Mouse (Mus musculus) midbrain, postnatal 0 days (tissue): ENCODE results near the gene Hoxc6. TPM values are rescaled to one million over a fixed set of nuclear protein-coding genes. Genes with fewer than 3 reads are reported as not detected.

Experiments used
- ATAC-seq: fragments of 200-750 bp; cut with Nextera tagmentation; 2 replicates; pipeline ENCODE4 v1.8.0; 2017; ENCODE audit warnings: moderate number of reproducible peaks, mild to moderate bottlenecking, moderate TSS enrichment, moderate library complexity; ENCODE audit not compliant: low FRiP score
- DNase-seq: peaks from one replicate; pipeline ENCODE4 v3.0.0-alpha.2; 2015; ENCODE audit warnings: low spot score
- H3K27ac ChIP-seq: fragments of 300-500 bp; sonication (generic); 2 replicates; pipeline ENCODE4 v1.5.1; 2014; ENCODE audit warnings: low read depth, mild to moderate bottlenecking, low read length, mixed read lengths
- H3K27me3 ChIP-seq: fragments of 300-500 bp; sonication (generic); 2 replicates; pipeline ENCODE4 v1.6.1; 2014; ENCODE audit warnings: low read length, control low read depth, mixed read lengths; ENCODE audit not compliant: insufficient read depth
- H3K36me3 ChIP-seq: fragments of 300-500 bp; sonication (generic); 2 replicates; pipeline ENCODE4 v1.6.1; 2014; ENCODE audit warnings: low read length, control low read depth, mixed read lengths; ENCODE audit not compliant: insufficient read depth
- H3K4me1 ChIP-seq: fragments of 300-500 bp; sonication (generic); 2 replicates; pipeline ENCODE4 v1.6.1; 2014; ENCODE audit warnings: mild to moderate bottlenecking, control low read depth, antibody characterized with exemption, low read length, mixed read lengths; ENCODE audit not compliant: insufficient read depth
- H3K4me2 ChIP-seq: fragments of 300-500 bp; sonication (generic); 2 replicates; pipeline ENCODE4 v1.6.1; 2014; ENCODE audit warnings: low read depth, mild to moderate bottlenecking, low read length, mixed read lengths; ENCODE audit not compliant: poor library complexity, severe bottlenecking
- H3K4me3 ChIP-seq: fragments of 300-500 bp; sonication (generic); 2 replicates; pipeline ENCODE4 v1.5.1; 2014; ENCODE audit warnings: low read depth, mild to moderate bottlenecking, low read length, moderate library complexity
- H3K9ac ChIP-seq: fragments of 300-500 bp; sonication (generic); replicated peaks from 2 replicates; pipeline ENCODE4 v1.6.1; 2014; ENCODE audit warnings: mild to moderate bottlenecking, low read length, moderate library complexity, mixed read lengths; ENCODE audit not compliant: poor library complexity, severe bottlenecking
- H3K9me3 ChIP-seq: fragments of 300-500 bp; sonication (generic); 2 replicates; pipeline ENCODE4 v1.6.1; 2016; ENCODE audit warnings: low read length, control low read depth
- CTCF ChIP-seq: IDR thresholded peaks from 2 replicates; pipeline ENCODE4 v1.5.1; 2016; ENCODE audit warnings: antibody characterized with exemption, mild to moderate bottlenecking
- WGBS: fragments of 180-500 bp; shearing (Covaris S2); extraction: QIAGEN DNeasy Blood & Tissue Kit; methylation state at CpG from one replicate; pipeline ENCODE4 v1.1.7; 2014; 5-methylcytosine and 5-hydroxymethylcytosine counted together
- microRNA counts: library from miRNA; unstranded; fragments of <30 nt; microRNA quantifications from one replicate; lab custom pipeline; 2015
- microRNA-seq: library from miRNA; unstranded; fragments of <30 nt; microRNA quantifications from one replicate; pipeline ENCODE4, GENCODE M21; 2016; ENCODE audit warnings: borderline number of aligned reads
- polyA plus RNA-seq: library from polyadenylated mRNA; unstranded; fragments of >200 nt; fragmentation: Nextera tagmentation; extraction: Ambion mirVana; gene quantifications from 2 replicates; pipeline ENCODE4 v1.2.1, GENCODE M21; 2015
- total RNA-seq: library from RNA; depleted of rRNA; stranded (reverse); fragments of >200 nt; gene quantifications from 2 replicates; pipeline ENCODE4 v1.2.3, GENCODE M21; 2014; rRNA removed

The Hoxc6 gene
- total and polyA plus RNA-seq, 2 experiments from 2014 or later = not detected

- Histone ChIP-seq H3K9me3 (no peaks in the 10 kb centered on the region), H3K4me1 (no peaks in the 10 kb centered on the region), H3K4me3 (no peak overlapping the region), H3K9ac (no peak overlapping the region), H3K36me3 (no peaks in the 10 kb centered on the region), H3K27me3 (peaks cover 81% of the 10 kb centered on the region), H3K27ac (no peak overlapping the region), H3K4me2 (no peak overlapping the region)
- ATAC-seq = no peak
- no peak for TF ChIP-seq CTCF
- DNase-seq = no peak
- WGBS = 3% methylated on average over 12 of the region's 12 CpGs
Observed at GRCm38 (mm10) chr15:103058715-103059114, 60.7 kb downstream of the Hoxc6 start.

DNA sequence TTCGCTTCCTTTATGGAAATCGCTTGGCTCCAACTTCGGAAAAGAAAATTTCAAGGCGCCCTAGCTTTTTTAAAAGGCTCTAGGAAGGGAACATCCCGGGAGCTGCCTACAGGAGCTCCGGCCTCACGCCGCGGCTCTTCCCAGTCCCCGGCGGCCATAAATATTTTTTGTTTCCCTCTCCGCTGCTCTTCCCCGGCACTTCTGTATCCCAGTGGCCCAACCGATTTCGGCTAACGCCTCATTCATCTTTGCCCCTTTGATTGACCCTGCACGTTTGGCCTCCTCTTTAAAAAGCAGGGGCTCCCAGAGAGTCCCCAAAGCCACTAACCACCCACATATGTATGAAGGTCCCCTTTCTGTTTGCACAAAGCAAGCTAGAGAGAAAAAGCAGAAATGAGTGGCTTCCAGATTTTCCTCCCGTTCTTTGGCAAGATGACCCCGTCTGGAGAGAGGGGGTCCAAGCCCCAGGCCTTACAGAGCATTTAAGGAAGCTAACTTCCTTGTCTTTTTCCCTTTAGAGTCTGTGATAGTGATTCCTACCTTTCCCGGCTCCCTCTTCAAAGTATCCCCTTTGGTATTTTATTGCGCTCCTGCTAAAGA lies 61.4 kb downstream of the Hoxc6 start:
- H3K27ac ChIP-seq = no peak overlapping the region
- no peak for TF ChIP-seq CTCF
- H3K27me3 ChIP-seq = peaks cover 81% of the 10 kb centered on the region
- no peaks in the 10 kb centered on the region for H3K9me3 ChIP-seq
- H3K4me2 ChIP-seq = no peak overlapping the region
- H3K4me3 ChIP-seq = no peak overlapping the region
- H3K9ac ChIP-seq = no peak overlapping the region
- no peak for ATAC-seq
- no peaks in the 10 kb centered on the region for H3K4me1 ChIP-seq
- no peak for DNase-seq
- no peaks in the 10 kb centered on the region for H3K36me3 ChIP-seq
- WGBS = 1% methylated on average over 21 of the region's 21 CpGs

GRCm38 (mm10) chr15:103060021-103060340 lies 61.9 kb downstream of the Hoxc6 start:
- WGBS = 7% methylated on average over 11 of the region's 11 CpGs
- no peaks in the 10 kb centered on the region for H3K36me3 ChIP-seq
- no peak overlapping the region for H3K4me3 ChIP-seq
- no peaks in the 10 kb centered on the region for H3K4me1 ChIP-seq
- peaks cover 81% of the 10 kb centered on the region for H3K27me3 ChIP-seq
- H3K27ac ChIP-seq = no peak overlapping the region
- ATAC-seq (no peak), DNase-seq (no peak)
- H3K9ac ChIP-seq = no peak overlapping the region
- no peaks in the 10 kb centered on the region for H3K9me3 ChIP-seq
- H3K4me2 ChIP-seq = no peak overlapping the region
- no peak for TF ChIP-seq CTCF

- peak; percentile 58 for DNase-seq
- no peak for ATAC-seq
- Histone ChIP-seq H3K27me3 (peaks cover 81% of the 10 kb centered on the region), H3K36me3 (no peaks in the 10 kb centered on the region), H3K27ac (no peak overlapping the region), H3K4me3 (no peak overlapping the region), H3K4me2 (no peak overlapping the region), H3K9ac (no peak overlapping the region), H3K9me3 (no peaks in the 10 kb centered on the region), H3K4me1 (no peaks in the 10 kb centered on the region)
- TF ChIP-seq CTCF = no peak
- WGBS = 2% methylated on average over 36 of the region's 36 CpGs
Observed at GRCm38 (mm10) chr15:103060341-103061130, 62.5 kb downstream of the Hoxc6 start.

- Histone ChIP-seq H3K9ac (no peak overlapping the region), H3K36me3 (no peaks in the 10 kb centered on the region), H3K9me3 (no peaks in the 10 kb centered on the region), H3K4me2 (no peak overlapping the region), H3K27ac (no peak overlapping the region), H3K27me3 (peaks cover 78% of the 10 kb centered on the region), H3K4me1 (no peaks in the 10 kb centered on the region), H3K4me3 (no peak overlapping the region)
- TF ChIP-seq CTCF = no peak
- 1% methylated on average over 30 of the region's 30 CpGs for WGBS
- ATAC-seq (no peak), DNase-seq (peak; percentile 47)
Observed at GRCm38 (mm10) chr15:103061131-103061825, 63.2 kb downstream of the Hoxc6 start.

MicroRNAs encoded within 50 kb of the gene (microRNA counts, 519-probe panel; counts per million panel counts)
- microRNA mmu-miR-615-3p (lab: Ali Mortazavi, UCI) (528 counts per million, percentile 58 among the panel's probes with 10 or more counts), microRNA mmu-miR-615-5p (lab: Ali Mortazavi, UCI) (528 counts per million, percentile 58 among the panel's probes with 10 or more counts)

Small RNA genes lying within 50 kb of the gene (microRNA-seq; reads per million reads assigned to microRNA genes)
- gene Mir196a-2 (not detected), gene Mir615 (23.8 reads per million, percentile 30 among the genes with 10 or more reads in this experiment)

Other genes starting within 250 kb of the Hoxc6 start
- gene Hoxc13, start 77.2 kb upstream of the Hoxc6 start, total RNA-seq = 0.16 TPM in 1 of 2 replicates, not detected in the other
- gene Hoxc13, start 77.2 kb upstream of the Hoxc6 start, polyA plus RNA-seq = not detected in 2 replicates
- not detected in 2 replicates for gene Hoxc12, start 61.5 kb upstream of the Hoxc6 start, total RNA-seq
- not detected in 2 replicates for gene Hoxc12, start 61.5 kb upstream of the Hoxc6 start, polyA plus RNA-seq
- not detected in 2 replicates for gene Hoxc11, start 43.8 kb upstream of the Hoxc6 start, total RNA-seq
- not detected in 2 replicates for gene Hoxc11, start 43.8 kb upstream of the Hoxc6 start, polyA plus RNA-seq
- not detected in 2 replicates for gene Hoxc10, start 31.5 kb upstream of the Hoxc6 start, total RNA-seq
- gene Hoxc10, start 31.5 kb upstream of the Hoxc6 start, polyA plus RNA-seq = not detected in 2 replicates
- 0.88 TPM in 1 of 2 replicates, not detected in the other for gene Hoxc5, start 30.8 kb upstream of the Hoxc6 start, total RNA-seq
- gene Hoxc5, start 30.8 kb upstream of the Hoxc6 start, polyA plus RNA-seq = not detected in 2 replicates
- gene Hoxc9, start 21.8 kb upstream of the Hoxc6 start, total RNA-seq = not detected in 2 replicates
- not detected in 2 replicates for gene Hoxc9, start 21.8 kb upstream of the Hoxc6 start, polyA plus RNA-seq
- gene Hoxc8, start 7.7 kb upstream of the Hoxc6 start, total RNA-seq = not detected in 2 replicates
- not detected in 2 replicates for gene Hoxc8, start 7.7 kb upstream of the Hoxc6 start, polyA plus RNA-seq
- 2.2 TPM in 1 of 2 replicates, not detected in the other for gene Hoxc4, start 20.7 kb downstream of the Hoxc6 start, total RNA-seq
- not detected in 2 replicates for gene Hoxc4, start 20.7 kb downstream of the Hoxc6 start, polyA plus RNA-seq
- 33.2 and 42.9 TPM in 2 replicates for gene Smug1, start 168.8 kb downstream of the Hoxc6 start, total RNA-seq
- 13.6 and 14.1 TPM in 2 replicates for gene Smug1, start 168.8 kb downstream of the Hoxc6 start, polyA plus RNA-seq
- gene Cbx5, start 241.6 kb downstream of the Hoxc6 start, total RNA-seq = 190 and 229 TPM in 2 replicates
- 101 and 106 TPM in 2 replicates for gene Cbx5, start 241.6 kb downstream of the Hoxc6 start, polyA plus RNA-seq
- gene Hnrnpa1, start 242.2 kb downstream of the Hoxc6 start, total RNA-seq = 142 and 190 TPM in 2 replicates
- gene Hnrnpa1, start 242.2 kb downstream of the Hoxc6 start, polyA plus RNA-seq = 540 and 609 TPM in 2 replicates